Mouse (Mus musculus) MEL (cell line): ENCODE results near the gene S100a13.

ENCODE experiments used
- CHD1 ChIP-seq: IDR thresholded peaks from 2 replicates; pipeline ENCODE4 v1.6.1; 2012; ENCODE audit warnings: low read depth, mild to moderate bottlenecking, inconsistent platforms, low read length, improper control_type of control experiment
- CTCF ChIP-seq, 3 experiments: IDR thresholded peaks in 2 of 3; conservative IDR thresholded peaks in 1 of 3; 2 replicates each; pipeline ENCODE4 v1.5.1; 2011 to 2012; ENCODE audit warnings: low read length in 3 of 3, low read depth in 2 of 3, mild to moderate bottlenecking in 2 of 3, improper control_type of control experiment in 1 of 3, inconsistent platforms in 1 of 3, mixed read lengths in 1 of 3, moderate library complexity in 1 of 3; ENCODE audit not compliant: control insufficient read depth in 1 of 3, insufficient read depth in 1 of 3, poor library complexity in 1 of 3, severe bottlenecking in 1 of 3
- EP300 ChIP-seq, 2 experiments: IDR thresholded peaks; 2 replicates each; pipeline ENCODE4 v1.6.1; 2011; ENCODE audit warnings: improper control_type of control experiment in 2 of 2, low read length in 2 of 2, low read depth in 1 of 2, mild to moderate bottlenecking in 1 of 2
- MAX ChIP-seq: IDR thresholded peaks from 2 replicates; pipeline ENCODE4 v1.6.1; 2011; ENCODE audit warnings: low read length, improper control_type of control experiment
- MEF2A ChIP-seq: IDR thresholded peaks from 2 replicates; pipeline ENCODE4 v1.6.1; 2014; ENCODE audit warnings: low read depth, mild to moderate bottlenecking, inconsistent platforms, low read length, improper control_type of control experiment; ENCODE audit not compliant: poor library complexity, insufficient replicate concordance, severe bottlenecking; ENCODE audit errors: extremely low read depth
- POLR2A ChIP-seq, 2 experiments: IDR thresholded peaks; 2 replicates each; pipeline ENCODE4 v1.6.1; 2011 to 2012; ENCODE audit warnings: low read length in 2 of 2, mild to moderate bottlenecking in 2 of 2, control low read depth in 1 of 2, improper control_type of control experiment in 1 of 2, low read depth in 1 of 2, moderate library complexity in 1 of 2; ENCODE audit not compliant: control insufficient read depth in 1 of 2, insufficient read depth in 1 of 2, poor library complexity in 1 of 2
- POLR2AphosphoS5 ChIP-seq: IDR thresholded peaks from 2 replicates; pipeline ENCODE4 v1.6.1; 2012; ENCODE audit warnings: low read depth, borderline replicate concordance, mild to moderate bottlenecking, inconsistent platforms, low read length, moderate library complexity, mixed read lengths
- RCOR1 ChIP-seq: IDR thresholded peaks from 2 replicates; pipeline ENCODE4 v1.6.1; 2012; ENCODE audit warnings: low read depth, mild to moderate bottlenecking, inconsistent platforms, low read length, improper control_type of control experiment
- USF1 ChIP-seq: IDR thresholded peaks from 2 replicates; pipeline ENCODE4 v1.6.1; 2014; ENCODE audit warnings: low read depth, mild to moderate bottlenecking, inconsistent platforms, low read length, improper control_type of control experiment, moderate library complexity

DNA sequence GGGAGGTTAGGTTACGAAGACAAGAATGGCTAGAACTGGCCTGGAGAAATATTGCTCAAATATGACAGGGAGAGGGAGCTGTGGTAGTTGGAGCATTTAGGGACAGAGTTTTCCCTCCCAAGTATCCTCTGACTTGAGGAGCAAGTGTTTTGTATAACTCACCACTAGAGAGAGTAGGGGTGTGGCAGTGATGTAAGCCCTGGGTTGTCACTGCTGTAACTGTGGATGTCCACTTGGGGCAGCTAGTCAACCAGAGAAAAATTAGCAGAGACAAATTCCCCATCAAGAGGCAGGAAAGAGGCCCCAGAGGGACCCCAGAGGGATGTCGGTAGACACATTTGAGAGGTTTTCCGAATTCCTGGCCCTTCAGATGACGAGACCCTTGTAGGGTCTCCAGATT, 11.2 kb downstream of the S100a13 start:
- TF ChIP-seq USF1 (no peak), POLR2A (IDR thresholded peaks at IDR 0.05; ENCODE audit: control insufficient read depth in 1 of 2, insufficient read depth in 1 of 2, low read depth in 1 of 2, low read length in 2 of 2, poor library complexity in 1 of 2) (no peak), RCOR1 (no peak), MAX (no peak; the same call in 1 of the 2 replicates), CHD1 (no peak), CTCF (IDR thresholded peaks at IDR 0.05 in 2 of 3, conservative IDR thresholded peaks at IDR 0.05 in 1 of 3; ENCODE audit: control insufficient read depth in 1 of 3, insufficient read depth in 1 of 3, low read depth in 2 of 3, low read length in 3 of 3, poor library complexity in 1 of 3, severe bottlenecking in 1 of 3) (peak in 2 of 3 experiments; percentile 71 to 78), MEF2A (no peak), POLR2AphosphoS5 (no peak), EP300 (IDR thresholded peaks at IDR 0.05; ENCODE audit: low read depth in 1 of 2, low read length in 2 of 2) (no peak)
